Mouse (Mus musculus) right cerebral cortex, postnatal 4 days (tissue): ENCODE data around the gene Hexb.
"Not testable (repeated sequence)": the region's sequence is repeated elsewhere in the genome, so short reads cannot be mapped to it uniquely, and the experiment has no call there.

ENCODE experiments used
- DNase-seq: peaks from one replicate; pipeline ENCODE4 v3.0.0-alpha.2; 2022

Hexb gene

DNA sequence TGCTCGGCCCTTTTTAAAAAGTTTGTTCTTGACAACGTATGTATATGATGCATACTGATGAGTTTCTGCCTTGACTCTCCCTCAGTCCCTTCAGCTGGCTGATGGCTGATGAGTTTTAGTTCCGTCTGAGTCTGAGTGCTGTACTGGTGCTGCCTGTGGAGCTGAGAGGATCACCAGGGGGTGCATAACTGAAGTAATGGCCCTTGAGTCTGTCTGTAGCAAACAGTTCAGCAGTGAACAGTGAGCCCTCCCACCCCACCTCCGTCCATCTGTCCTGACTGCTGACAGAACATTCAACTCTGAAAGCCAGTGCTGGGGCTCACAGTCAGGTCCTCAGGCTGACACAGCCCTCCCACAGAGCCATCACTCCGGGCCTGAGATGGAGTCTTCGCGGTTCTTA is 19.2 kb downstream of the Hexb start:
- no peak for DNase-seq

GRCm38 (mm10) chr13:97176731-97177130 is 21.4 kb downstream of the Hexb start:
- no peak for DNase-seq

DNA sequence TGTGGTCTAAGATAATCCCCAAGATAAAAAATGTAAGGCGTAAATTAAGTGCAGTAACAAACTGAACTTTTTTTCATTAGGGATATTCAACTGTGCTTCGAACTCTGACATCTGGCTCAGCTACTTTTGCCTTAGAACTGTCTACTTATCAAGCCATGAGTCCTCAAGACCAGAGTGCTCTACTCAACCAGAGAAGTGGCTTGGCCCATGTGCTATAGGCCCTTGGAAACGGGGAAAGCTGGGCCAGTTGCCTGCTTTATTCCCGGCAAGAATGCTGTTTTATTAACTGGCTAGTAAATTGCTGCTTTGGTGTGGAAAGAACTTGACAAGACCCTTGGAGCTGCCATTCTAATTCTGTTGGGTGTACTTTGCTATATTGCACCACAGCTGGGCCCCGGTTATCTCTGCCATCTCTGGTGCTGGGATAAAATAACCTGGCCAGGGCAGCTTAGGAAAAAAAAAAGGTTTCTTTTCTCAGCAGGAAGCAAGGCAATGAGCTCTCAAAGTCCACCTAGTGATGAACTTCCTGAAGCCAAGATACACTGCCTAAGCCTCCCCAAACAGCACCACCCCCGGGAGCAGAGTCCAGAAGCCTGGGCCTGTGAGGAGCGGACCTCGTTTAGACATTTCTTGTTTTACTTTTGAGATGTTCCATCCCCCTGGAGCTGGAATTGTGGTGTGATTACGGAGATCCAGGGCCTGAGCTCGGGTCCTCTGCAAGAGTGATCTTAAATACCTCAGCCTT is 22.5 kb downstream of the Hexb start:
- DNase-seq, result no peak

- peak; percentile 54 for DNase-seq
Observed at GRCm38 (mm10) chr13:97145834-97146233, 52.3 kb downstream of the Hexb start.

DNA sequence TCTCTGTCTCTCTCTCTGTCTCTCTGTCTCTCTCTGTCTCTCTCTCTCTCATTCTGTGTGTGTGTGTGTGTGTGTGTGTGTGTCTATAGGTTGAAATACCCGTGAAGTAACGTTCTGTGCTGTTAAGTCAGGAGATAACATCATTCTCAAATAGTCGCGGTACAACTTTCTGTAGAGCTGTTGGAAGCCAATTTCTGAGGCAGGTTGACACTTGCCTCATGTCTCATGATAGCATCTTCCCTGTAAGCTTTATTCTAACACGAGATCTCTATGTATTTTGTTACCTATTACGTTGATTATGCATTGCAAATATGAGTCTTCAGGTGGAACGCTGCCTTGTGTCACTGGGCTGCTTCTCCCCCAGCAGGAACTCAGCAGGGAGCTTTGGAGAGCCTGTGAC is 55.8 kb downstream of the Hexb start:
- no peak for DNase-seq

DNA sequence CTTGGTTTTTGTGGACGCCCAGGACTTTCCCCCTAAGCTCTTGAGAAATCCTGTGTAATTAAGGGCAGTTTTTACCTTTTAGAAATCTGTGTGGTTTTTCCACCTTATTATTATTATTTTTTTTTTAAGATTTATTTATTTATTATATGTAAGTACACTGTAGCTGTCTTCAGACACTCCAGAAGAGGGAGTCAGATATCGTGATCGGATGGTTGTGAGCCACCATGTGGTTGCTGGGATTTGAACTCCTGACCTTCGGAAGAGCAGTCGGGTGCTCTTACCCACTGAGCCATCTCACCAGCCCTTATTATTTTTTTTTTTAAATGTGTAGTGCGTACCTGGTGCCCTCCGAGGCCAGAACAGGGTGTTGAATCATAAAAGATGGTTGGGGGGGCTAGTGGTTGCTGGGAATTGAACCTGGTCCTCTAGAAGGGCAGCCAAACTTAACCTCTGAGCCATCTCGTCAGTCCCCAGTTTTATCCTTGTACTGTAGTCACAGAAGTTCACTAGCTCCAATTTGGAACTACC is 59.7 kb downstream of the Hexb start:
- not testable (repeated sequence) for DNase-seq

GRCm38 (mm10) chr13:97137466-97138400 is 60.4 kb downstream of the Hexb start, which contains the start of the genes Gfm2 and Nsa2:
TSS of gene Gfm2 (plus strand) at chr13:97137937.
TSS of gene Nsa2 (minus strand) at chr13:97137937.
- peak; percentile 81 for DNase-seq

DNA sequence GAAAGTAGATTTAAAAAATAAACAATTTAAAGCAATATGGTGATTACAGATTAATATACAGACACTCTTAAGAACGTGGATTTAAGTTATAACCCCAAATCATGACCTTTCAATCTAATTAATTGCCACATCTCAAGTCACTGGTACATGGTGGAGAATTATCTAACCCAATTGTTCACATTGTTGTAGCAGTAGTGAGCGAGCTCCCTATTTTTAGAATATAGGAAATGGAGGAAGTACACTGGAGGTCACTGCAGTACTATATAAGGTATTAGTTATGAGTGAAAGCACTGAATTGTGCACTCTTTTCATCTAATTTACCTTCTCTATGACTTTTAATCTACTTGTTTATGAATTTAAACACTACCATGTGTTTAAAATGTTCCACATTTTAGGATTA is 67.7 kb downstream of the Hexb start:
- not testable (repeated sequence) for DNase-seq

- not testable (repeated sequence) for DNase-seq
Observed at GRCm38 (mm10) chr13:97129654-97130053, 68.5 kb downstream of the Hexb start.
